Mouse (Mus musculus) midbrain, embryonic 13.5 days (tissue): Measurements from ENCODE around the gene Sema7a. TPM values are rescaled to one million over a fixed set of nuclear protein-coding genes. Genes with fewer than 3 reads are reported as not detected.
A peak's percentile ranks its signal among the peaks of the same experiment; 100 is the strongest.

Experiments
- ATAC-seq: fragments of 200-750 bp; cut with Nextera tagmentation; 2 replicates; pipeline ENCODE4 v1.8.0; 2017; ENCODE audit warnings: mild to moderate bottlenecking, moderate TSS enrichment, moderate library complexity
- H3K27ac ChIP-seq: fragments of 300-500 bp; sonication (generic); 2 replicates; pipeline ENCODE4 v1.5.1; 2015; ENCODE audit warnings: inconsistent platforms, mild to moderate bottlenecking, moderate library complexity
- H3K27me3 ChIP-seq: fragments of 300-500 bp; sonication (generic); 2 replicates; pipeline ENCODE4 v1.6.1; 2015; ENCODE audit warnings: mild to moderate bottlenecking, inconsistent platforms
- H3K36me3 ChIP-seq: fragments of 300-500 bp; sonication (generic); 2 replicates; pipeline ENCODE4 v1.6.1; 2015; ENCODE audit warnings: mild to moderate bottlenecking, inconsistent platforms
- H3K4me1 ChIP-seq: fragments of 300-500 bp; sonication (generic); replicated peaks from 2 replicates; pipeline ENCODE4 v1.6.1; 2015; ENCODE audit warnings: inconsistent platforms
- H3K4me2 ChIP-seq: fragments of 300-500 bp; sonication (generic); replicated peaks from 2 replicates; pipeline ENCODE4 v1.6.1; 2015; ENCODE audit warnings: moderate library complexity, mild to moderate bottlenecking, inconsistent platforms
- H3K4me3 ChIP-seq: fragments of 300-500 bp; sonication (generic); replicated peaks from 2 replicates; pipeline ENCODE4 v1.5.1; 2015; ENCODE audit warnings: mild to moderate bottlenecking, inconsistent platforms
- H3K9ac ChIP-seq: fragments of 300-500 bp; sonication (generic); replicated peaks from 2 replicates; pipeline ENCODE4 v1.6.1; 2015; ENCODE audit warnings: mild to moderate bottlenecking, inconsistent platforms
- H3K9me3 ChIP-seq: fragments of 300-500 bp; sonication (generic); 2 replicates; pipeline ENCODE4 v1.6.1; 2016; ENCODE audit warnings: mild to moderate bottlenecking, inconsistent platforms
- WGBS: fragments of 180-500 bp; shearing (Covaris S2); methylation state at CpG from one replicate; pipeline ENCODE4 v1.1.7; 2015; 5-methylcytosine and 5-hydroxymethylcytosine counted together
- polyA plus RNA-seq: library from polyadenylated mRNA; unstranded; fragments of >200 nt; fragmentation: Nextera tagmentation; extraction: Ambion mirVana; gene quantifications from 2 replicates; pipeline ENCODE4 v1.2.1, GENCODE M21; 2015

Gene Sema7a
- polyA plus RNA-seq, 1 experiment from 2014 or later: 2.7 TPM

DNA sequence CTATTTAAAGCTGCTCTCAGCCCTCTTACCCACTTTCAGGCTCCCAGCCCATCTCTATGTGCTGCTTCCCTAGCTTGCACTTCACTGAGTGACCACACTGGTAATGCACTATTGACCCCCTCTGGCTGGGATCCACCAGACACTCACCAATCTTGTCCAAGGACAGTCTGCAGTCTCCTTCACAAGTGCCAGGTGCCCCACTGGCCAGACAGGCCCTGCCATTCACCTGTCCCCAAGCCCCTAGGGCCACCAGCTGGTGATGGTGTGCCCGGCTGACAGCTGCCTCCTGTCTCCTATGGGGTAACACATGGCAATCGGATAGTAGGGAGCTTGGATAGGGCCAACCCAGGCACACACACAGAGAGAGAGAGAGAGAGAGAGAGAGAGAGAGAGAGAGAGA, 2.1 kb downstream of the Sema7a start:
- Histone ChIP-seq H3K27me3 (peaks cover 50% of the 10 kb centered on the region), H3K4me1 (peaks cover 63% of the 10 kb centered on the region)
- WGBS: 47% methylated on average over 2 of the region's 2 CpGs

DNA sequence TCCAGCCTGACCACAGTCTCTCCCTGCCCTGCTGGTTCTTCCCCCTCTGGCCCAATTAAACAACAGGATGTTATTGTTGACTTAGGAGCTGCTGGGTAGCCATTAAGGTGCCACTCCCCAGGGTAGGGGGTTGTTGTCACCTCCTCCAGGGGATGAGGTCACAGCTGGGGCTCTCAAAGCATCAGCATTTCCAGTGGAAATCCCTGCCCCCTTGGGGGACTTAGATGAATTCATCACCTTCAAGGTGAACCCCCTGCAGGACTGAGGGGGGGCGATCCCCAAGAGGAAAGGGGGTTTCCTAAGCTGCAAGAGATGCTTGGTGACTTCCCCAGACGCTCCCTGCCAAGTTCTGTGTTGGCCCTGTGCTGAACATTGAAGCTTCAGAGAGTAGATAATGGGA, 3.2 kb downstream of the Sema7a start:
- Histone ChIP-seq H3K27ac (no peak overlapping the region), H3K27me3 (peaks cover 50% of the 10 kb centered on the region), H3K9me3 (no peaks in the 10 kb centered on the region), H3K4me2 (0 out of 2 replicates have a peak overlapping the region, but pooled peaks have one; percentile 7), H3K36me3 (no peaks in the 10 kb centered on the region), H3K4me3 (no peak overlapping the region), H3K9ac (no peak overlapping the region), H3K4me1 (peaks cover 63% of the 10 kb centered on the region)
- WGBS: 38% methylated on average over 2 of the region's 2 CpGs
- ATAC-seq: no peak

More for the DNA sequence above, 2.1 kb downstream of the Sema7a start:
- H3K36me3 ChIP-seq: no peaks in the 10 kb centered on the region
- 0 out of 2 replicates have a peak overlapping the region, but pooled peaks have one; percentile 85 for H3K9ac ChIP-seq
- ATAC-seq: no peak
- H3K27ac ChIP-seq: no peak overlapping the region
- no peaks in the 10 kb centered on the region for H3K9me3 ChIP-seq
- H3K4me3 ChIP-seq: peak overlapping the region; percentile 87
- peak overlapping the region; percentile 92 for H3K4me2 ChIP-seq

DNA sequence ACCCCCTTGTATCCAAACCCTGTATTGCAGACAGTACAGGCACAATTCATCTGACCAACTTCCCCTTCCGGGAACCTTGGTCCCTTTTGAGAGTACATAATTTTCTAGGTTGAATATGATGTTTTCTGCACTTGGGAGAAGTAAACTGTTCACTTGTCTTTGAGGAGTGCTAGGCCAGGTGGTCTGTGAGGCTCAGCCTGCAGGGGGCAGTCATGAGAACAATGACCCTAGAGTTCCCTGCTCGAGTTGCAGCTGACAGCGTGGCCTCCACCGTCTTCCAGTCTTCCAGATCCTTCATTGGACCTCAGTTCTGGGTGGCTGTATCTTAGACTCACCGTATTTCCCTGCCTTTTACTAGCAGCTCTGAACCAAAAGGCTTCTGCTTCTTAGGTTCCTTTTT, 4.7 kb downstream of the Sema7a start:
- H3K27ac ChIP-seq: no peak overlapping the region
- peaks cover 40% of the 10 kb centered on the region for H3K27me3 ChIP-seq
- WGBS: 34% methylated on average over 5 of the region's 5 CpGs
- ATAC-seq: no peak
- no peak overlapping the region for H3K4me3 ChIP-seq
- peaks cover 62% of the 10 kb centered on the region for H3K4me1 ChIP-seq
- no peak overlapping the region for H3K4me2 ChIP-seq
- no peak overlapping the region for H3K9ac ChIP-seq
- no peaks in the 10 kb centered on the region for H3K36me3 ChIP-seq
- H3K9me3 ChIP-seq: no peaks in the 10 kb centered on the region

DNA sequence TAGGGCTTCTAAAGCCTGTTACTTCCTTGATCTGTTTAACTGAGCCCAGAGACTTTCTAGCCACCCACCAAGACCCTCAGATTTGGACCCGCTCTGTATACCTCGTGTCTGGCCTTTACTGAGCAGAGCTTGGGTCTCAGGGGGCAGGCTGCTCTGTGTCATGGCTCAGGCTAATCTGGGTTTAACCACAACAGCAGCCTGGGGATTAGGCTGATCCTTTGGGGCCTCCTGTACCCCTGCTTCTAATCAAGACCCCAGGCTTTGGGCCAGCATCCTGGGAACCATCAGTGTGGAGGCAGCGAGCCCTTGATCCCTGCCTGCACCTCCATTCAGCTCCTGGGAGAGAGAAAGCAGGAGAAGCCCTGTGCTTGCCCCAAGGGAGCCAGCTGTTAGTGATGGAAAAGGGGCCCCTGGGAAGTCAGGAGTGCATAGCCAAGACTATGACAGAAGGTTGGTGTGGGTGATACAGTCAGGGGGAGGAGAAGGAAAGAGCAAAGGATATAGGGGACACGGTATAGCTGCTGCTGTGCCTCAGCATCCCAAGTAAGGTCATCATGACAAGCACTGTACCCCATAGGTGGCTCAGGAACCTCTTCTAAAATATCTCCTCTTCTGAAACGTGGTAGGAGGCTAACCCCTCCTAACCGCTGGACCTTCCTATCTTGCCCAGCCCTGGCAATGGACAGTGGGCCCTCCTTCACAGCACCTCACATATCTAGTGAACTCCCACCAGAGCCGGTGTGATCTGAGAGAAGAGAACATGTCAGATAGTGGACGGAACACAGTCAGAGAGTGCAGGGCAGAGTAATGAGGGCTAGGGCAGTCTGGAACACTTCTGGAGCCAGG, 6.1 kb downstream of the Sema7a start:
- peak overlapping the region; percentile 26; the same call in 1 of the 2 replicates for H3K9ac ChIP-seq
- no peak overlapping the region for H3K27ac ChIP-seq
- H3K4me1 ChIP-seq: peaks cover 71% of the 10 kb centered on the region
- 54% methylated on average over 8 of the region's 8 CpGs for WGBS
- H3K4me2 ChIP-seq: no peak overlapping the region
- no peak for ATAC-seq
- no peak overlapping the region for H3K4me3 ChIP-seq
- H3K27me3 ChIP-seq: peaks cover 40% of the 10 kb centered on the region
- no peaks in the 10 kb centered on the region for H3K36me3 ChIP-seq
- H3K9me3 ChIP-seq: no peaks in the 10 kb centered on the region

GRCm38 (mm10) chr9:57947381-57948030, 7.6 kb downstream of the Sema7a start:
- Histone ChIP-seq H3K36me3 (no peaks in the 10 kb centered on the region), H3K27ac (no peak overlapping the region), H3K4me2 (no peak overlapping the region), H3K4me1 (peaks cover 70% of the 10 kb centered on the region), H3K4me3 (no peak overlapping the region), H3K27me3 (peaks cover 26% of the 10 kb centered on the region), H3K9ac (no peak overlapping the region), H3K9me3 (no peaks in the 10 kb centered on the region)
- 62% methylated on average over 7 of the region's 7 CpGs for WGBS
- no peak for ATAC-seq

GRCm38 (mm10) chr9:57948333-57948931, 8.5 kb downstream of the Sema7a start:
- Histone ChIP-seq H3K27me3 (peaks cover 16% of the 10 kb centered on the region), H3K4me2 (no peak overlapping the region), H3K4me1 (peaks cover 67% of the 10 kb centered on the region), H3K27ac (no peak overlapping the region), H3K36me3 (no peaks in the 10 kb centered on the region), H3K9me3 (no peaks in the 10 kb centered on the region), H3K9ac (no peak overlapping the region), H3K4me3 (no peak overlapping the region)
- no peak for ATAC-seq
- 88% methylated on average over 7 of the region's 7 CpGs for WGBS

GRCm38 (mm10) chr9:57949102-57949704, 9.3 kb downstream of the Sema7a start:
- H3K27ac ChIP-seq: no peak overlapping the region
- ATAC-seq: no peak
- H3K4me2 ChIP-seq: no peak overlapping the region
- 83% methylated on average over 8 of the region's 8 CpGs for WGBS
- no peaks in the 10 kb centered on the region for H3K9me3 ChIP-seq
- H3K4me3 ChIP-seq: no peak overlapping the region
- H3K9ac ChIP-seq: no peak overlapping the region
- H3K4me1 ChIP-seq: peaks cover 65% of the 10 kb centered on the region
- H3K27me3 ChIP-seq: peaks cover 9% of the 10 kb centered on the region
- H3K36me3 ChIP-seq: no peaks in the 10 kb centered on the region

DNA sequence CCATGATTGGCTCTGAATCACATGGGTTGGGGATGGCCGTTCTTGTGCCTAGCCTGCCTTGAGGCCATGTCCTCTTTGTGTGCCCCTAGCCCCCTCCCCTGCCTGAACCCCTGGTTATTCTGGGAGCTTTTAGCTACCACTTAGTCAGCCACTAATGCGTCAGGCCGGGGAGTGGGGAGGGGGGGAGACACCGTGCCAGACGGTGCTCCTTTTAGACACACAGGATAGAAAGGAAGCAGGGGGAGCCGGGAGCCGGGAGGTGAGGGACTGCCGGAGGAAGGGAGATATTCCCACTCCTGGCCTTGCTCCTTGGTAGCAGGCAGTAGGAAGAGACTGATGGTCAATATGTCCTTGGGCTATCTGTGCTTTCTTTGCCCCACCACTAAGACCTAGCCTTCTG, 10.0 kb downstream of the Sema7a start:
- H3K4me1 ChIP-seq: peaks cover 62% of the 10 kb centered on the region
- peaks cover 4% of the 10 kb centered on the region for H3K27me3 ChIP-seq
- no peak for ATAC-seq
- no peak overlapping the region for H3K4me2 ChIP-seq
- 0 out of 2 replicates have a peak, but pooled peaks cover 3% of the 10 kb centered on the region for H3K36me3 ChIP-seq
- H3K9me3 ChIP-seq: no peaks in the 10 kb centered on the region
- H3K27ac ChIP-seq: no peak overlapping the region
- no peak overlapping the region for H3K9ac ChIP-seq
- WGBS: 48% methylated on average over 8 of the region's 8 CpGs
- H3K4me3 ChIP-seq: no peak overlapping the region

DNA sequence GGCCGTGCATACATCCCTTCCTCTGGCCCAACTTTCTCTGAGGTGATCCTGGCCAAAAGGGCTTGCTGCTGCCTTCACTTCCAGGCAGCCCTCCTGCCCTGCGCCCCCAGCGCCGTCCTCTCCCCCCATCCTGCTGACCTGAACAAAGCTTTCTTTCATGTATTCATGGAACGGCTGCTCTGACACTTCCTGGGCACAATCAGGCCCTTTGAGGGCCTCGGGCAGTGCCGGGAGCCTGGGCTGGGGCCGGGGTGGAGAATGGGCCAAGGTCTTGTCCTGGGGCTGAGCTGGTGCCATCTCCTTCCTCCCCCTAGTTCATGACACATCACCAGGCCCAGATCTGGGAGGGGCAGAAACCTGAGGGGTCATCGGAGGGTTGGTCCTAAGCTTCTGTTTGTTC, 10.6 kb downstream of the Sema7a start:
- 0 out of 2 replicates have a peak overlapping the region, but pooled peaks have one; percentile 23 for H3K9ac ChIP-seq
- no peak overlapping the region; the same call in 1 of the 2 replicates for H3K4me2 ChIP-seq
- peaks cover 56% of the 10 kb centered on the region for H3K4me1 ChIP-seq
- H3K27me3 ChIP-seq: peaks cover 3% of the 10 kb centered on the region
- H3K4me3 ChIP-seq: no peak overlapping the region
- H3K9me3 ChIP-seq: no peaks in the 10 kb centered on the region
- H3K36me3 ChIP-seq: peaks cover 10% of the 10 kb centered on the region
- WGBS: 33% methylated on average over 9 of the region's 9 CpGs
- ATAC-seq: no peak
- no peak overlapping the region for H3K27ac ChIP-seq

DNA sequence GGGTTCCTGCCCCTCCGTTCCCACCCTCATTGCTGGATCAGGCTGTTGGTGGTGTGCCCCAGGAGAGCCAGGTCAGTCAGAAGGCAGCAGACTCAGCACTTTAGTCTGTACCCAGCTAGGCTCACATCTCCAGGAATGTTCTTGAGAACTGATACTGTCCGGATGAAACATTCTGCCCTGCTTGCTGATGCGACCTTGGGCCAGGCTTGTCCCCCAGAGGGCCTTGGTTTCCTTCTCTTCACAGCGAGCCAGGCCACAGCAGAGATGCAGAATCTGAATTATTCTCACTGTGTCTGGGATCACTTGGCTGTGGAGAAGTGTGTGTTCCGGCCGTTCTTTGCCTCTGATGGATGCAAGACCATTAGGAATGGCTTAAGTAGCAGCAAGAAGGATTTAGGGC, 12.1 kb downstream of the Sema7a start:
- H3K27ac ChIP-seq: no peak overlapping the region
- WGBS: 65% methylated on average over 6 of the region's 6 CpGs
- no peaks in the 10 kb centered on the region for H3K9me3 ChIP-seq
- H3K4me2 ChIP-seq: no peak overlapping the region
- H3K36me3 ChIP-seq: peaks cover 24% of the 10 kb centered on the region
- peaks cover 42% of the 10 kb centered on the region for H3K4me1 ChIP-seq
- no peak overlapping the region for H3K9ac ChIP-seq
- no peak overlapping the region for H3K4me3 ChIP-seq
- ATAC-seq: no peak
- H3K27me3 ChIP-seq: no peaks in the 10 kb centered on the region; the same call in 1 of the 2 replicates

DNA sequence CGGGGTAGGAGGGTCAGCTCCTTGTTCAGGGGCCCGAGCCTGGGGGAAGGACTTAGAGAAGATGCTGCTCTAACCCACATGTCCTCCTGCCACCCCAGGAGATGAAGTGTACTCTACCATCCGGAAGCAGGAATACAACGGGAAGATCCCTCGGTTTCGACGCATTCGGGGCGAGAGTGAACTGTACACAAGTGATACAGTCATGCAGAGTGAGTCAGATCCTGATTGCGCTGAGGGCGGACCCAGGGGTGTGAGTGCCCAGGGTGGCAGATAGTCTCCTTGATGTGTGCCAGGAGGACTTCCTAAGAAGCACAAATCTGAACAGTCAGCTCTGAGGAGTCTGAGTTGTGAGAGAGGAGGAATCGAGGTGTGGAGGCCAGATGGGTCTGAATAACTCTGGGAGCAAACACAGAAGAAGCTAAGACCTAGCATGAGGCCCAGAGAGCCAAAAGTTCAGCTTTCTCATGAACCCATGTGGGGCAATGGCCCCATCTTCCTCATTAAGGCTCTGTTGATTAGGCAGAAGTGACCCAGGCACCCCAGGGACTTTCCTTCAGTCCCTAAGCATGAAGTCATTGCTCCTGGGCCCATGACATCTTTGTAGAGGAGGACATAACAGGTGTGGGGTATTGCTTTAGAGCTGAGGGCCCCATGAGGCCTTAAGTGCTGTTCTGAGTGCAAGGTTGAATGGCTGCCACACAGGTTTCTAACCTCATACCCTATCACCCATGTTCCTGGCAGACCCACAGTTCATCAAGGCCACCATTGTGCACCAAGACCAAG, 15.2 kb downstream of the Sema7a start:
- Histone ChIP-seq H3K4me2 (no peak overlapping the region), H3K27me3 (no peaks in the 10 kb centered on the region), H3K9me3 (no peaks in the 10 kb centered on the region), H3K4me3 (no peak overlapping the region), H3K36me3 (peaks cover 45% of the 10 kb centered on the region), H3K9ac (no peak overlapping the region), H3K27ac (no peak overlapping the region), H3K4me1 (peaks cover 29% of the 10 kb centered on the region)
- WGBS: 91% methylated on average over 12 of the region's 12 CpGs
- no peak for ATAC-seq
